Mouse (Mus musculus) lung, embryonic 14.5 days (tissue): Measurements from ENCODE around the gene Dnajc13. TPM values are rescaled to one million over a fixed set of nuclear protein-coding genes. Genes with fewer than 3 reads are reported as not detected.

Experiments
- ATAC-seq: fragments of 200-750 bp; cut with Nextera tagmentation; 2 replicates; pipeline ENCODE4 v1.8.0; 2017; ENCODE audit warnings: mild to moderate bottlenecking, moderate TSS enrichment, moderate library complexity; ENCODE audit not compliant: insufficient read depth
- DNase-seq: peaks from one replicate; pipeline ENCODE4 v3.0.0-alpha.2; 2015
- H3K27ac ChIP-seq: fragments of 300-500 bp; sonication (generic); 2 replicates; pipeline ENCODE4 v1.5.1; 2014; ENCODE audit warnings: low read depth, mild to moderate bottlenecking, moderate library complexity
- H3K27me3 ChIP-seq: fragments of 300-500 bp; sonication (generic); 2 replicates; pipeline ENCODE4 v1.6.1; 2014; ENCODE audit warnings: low read length, control low read depth; ENCODE audit not compliant: insufficient read depth
- H3K36me3 ChIP-seq: fragments of 300-500 bp; sonication (generic); 2 replicates; pipeline ENCODE4 v1.6.1; 2014; ENCODE audit warnings: control low read depth; ENCODE audit not compliant: insufficient read depth
- H3K4me1 ChIP-seq: fragments of 300-500 bp; sonication (generic); 2 replicates; pipeline ENCODE4 v1.6.1; 2014; ENCODE audit warnings: antibody characterized with exemption, control low read depth; ENCODE audit not compliant: insufficient read depth
- H3K4me2 ChIP-seq: fragments of 300-500 bp; sonication (generic); 2 replicates; pipeline ENCODE4 v1.6.1; 2014; ENCODE audit warnings: mild to moderate bottlenecking
- H3K4me3 ChIP-seq: fragments of 300-500 bp; sonication (generic); 2 replicates; pipeline ENCODE4 v1.5.1; 2014; ENCODE audit warnings: low read depth, low read length
- H3K9ac ChIP-seq: fragments of 300-500 bp; sonication (generic); 2 replicates; pipeline ENCODE4 v1.6.1; 2014
- H3K9me3 ChIP-seq: fragments of 300-500 bp; sonication (generic); 2 replicates; pipeline ENCODE4 v1.6.1; 2016; ENCODE audit warnings: low read depth, low read length, control low read depth
- CTCF ChIP-seq: IDR thresholded peaks from 2 replicates; pipeline ENCODE4 v1.5.1; 2016; ENCODE audit warnings: antibody characterized with exemption, low read depth
- WGBS: fragments of 180-500 bp; shearing (Covaris S2); extraction: QIAGEN DNeasy Blood & Tissue Kit; methylation state at CpG from one replicate; pipeline ENCODE4 v1.1.7; 2014; 5-methylcytosine and 5-hydroxymethylcytosine counted together
- polyA plus RNA-seq: library from polyadenylated mRNA; unstranded; fragments of >200 nt; fragmentation: Nextera tagmentation; extraction: Ambion mirVana; gene quantifications from 2 replicates; pipeline ENCODE4 v1.2.1, GENCODE M21; 2014

The Dnajc13 gene
- polyA plus RNA-seq, 1 experiment from 2014 or later, result 25.0 TPM

DNA sequence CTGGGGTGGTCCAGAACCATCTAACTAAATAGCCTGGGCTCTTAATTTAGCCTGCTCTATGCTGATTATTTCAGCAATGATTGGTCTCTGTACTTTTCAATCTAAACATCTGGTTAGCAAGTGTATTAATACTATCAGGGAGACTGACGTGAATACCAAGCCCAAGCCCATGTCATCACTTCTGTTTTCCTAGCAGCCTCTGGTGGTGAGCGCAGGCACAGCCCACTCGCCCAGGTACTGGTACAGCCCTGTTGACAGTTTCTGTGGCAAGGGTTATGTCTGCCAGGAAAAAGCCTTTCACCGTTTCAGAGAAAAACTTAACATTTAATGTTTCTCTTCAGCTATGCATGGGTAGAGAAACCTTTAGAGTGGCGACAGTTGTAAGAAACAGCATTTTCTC lies 98.5 kb downstream of the Dnajc13 start:
- no peak overlapping the region for H3K4me3 ChIP-seq

DNA sequence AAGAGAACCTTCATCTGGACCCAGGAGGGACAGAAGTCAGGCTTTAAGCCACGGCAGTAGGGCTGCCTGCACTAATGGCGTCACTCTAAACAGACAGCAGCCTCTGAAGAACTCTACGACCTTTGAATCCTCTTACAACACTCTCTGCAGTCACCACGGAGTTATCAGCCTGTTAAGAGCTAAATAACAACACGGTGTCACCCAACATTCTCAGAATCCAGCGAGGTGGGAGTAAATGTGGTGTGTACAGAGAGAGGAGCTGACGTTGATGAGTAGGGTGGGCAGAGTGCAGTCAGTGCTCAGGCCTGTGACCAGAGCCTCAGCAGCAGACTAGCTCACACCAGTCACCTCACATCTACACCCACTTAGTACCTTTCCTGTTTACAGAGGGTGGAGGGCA lies 101.6 kb downstream of the Dnajc13 start:
- WGBS, result 71% methylated on average over 7 of the region's 7 CpGs
- DNase-seq (no peak), ATAC-seq (no peak)
- H3K27me3 ChIP-seq, result no peaks in the 10 kb centered on the region
- no peak for TF ChIP-seq CTCF
- H3K4me1 ChIP-seq, result no peaks in the 10 kb centered on the region
- H3K36me3 ChIP-seq, result peaks cover 95% of the 10 kb centered on the region
- H3K4me2 ChIP-seq, result no peak overlapping the region
- no peak overlapping the region for H3K4me3 ChIP-seq
- H3K27ac ChIP-seq, result no peak overlapping the region
- no peak overlapping the region for H3K9ac ChIP-seq
- H3K9me3 ChIP-seq, result no peaks in the 10 kb centered on the region

More for the DNA sequence above, 98.5 kb downstream of the Dnajc13 start:
- no peaks in the 10 kb centered on the region for H3K27me3 ChIP-seq
- peak; percentile 18; the same call in 1 of the 2 replicates for TF ChIP-seq CTCF
- peaks cover 85% of the 10 kb centered on the region for H3K36me3 ChIP-seq
- no peaks in the 10 kb centered on the region for H3K9me3 ChIP-seq
- no peak for DNase-seq
- H3K27ac ChIP-seq, result no peak overlapping the region
- H3K4me2 ChIP-seq, result no peak overlapping the region
- ATAC-seq, result no peak
- H3K4me1 ChIP-seq, result no peaks in the 10 kb centered on the region
- 85% methylated on average over 5 of the region's 5 CpGs for WGBS
- H3K9ac ChIP-seq, result no peak overlapping the region

DNA sequence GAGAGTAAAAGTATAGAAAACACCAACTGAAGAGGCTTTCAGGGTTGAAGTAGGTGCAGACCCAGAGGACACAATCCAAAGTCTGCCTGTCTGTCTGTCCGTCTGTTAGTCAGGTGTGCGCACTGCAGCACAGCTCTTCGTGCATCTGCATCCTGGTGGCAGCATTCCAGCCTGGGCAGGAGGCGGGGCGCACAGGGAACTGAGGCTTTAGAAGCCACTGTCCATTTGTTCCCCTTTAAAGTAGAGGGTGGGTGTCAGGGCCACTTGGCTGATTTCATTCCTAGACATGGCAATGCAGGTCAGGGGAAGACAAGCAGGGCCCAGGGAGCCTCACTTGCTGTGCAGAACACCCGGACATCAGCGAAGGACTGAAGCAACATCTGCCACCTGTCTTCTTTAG lies 105.4 kb downstream of the Dnajc13 start:
- Histone ChIP-seq H3K9ac (no peak overlapping the region), H3K36me3 (peaks cover 94% of the 10 kb centered on the region), H3K27ac (no peak overlapping the region), H3K27me3 (no peaks in the 10 kb centered on the region), H3K9me3 (no peaks in the 10 kb centered on the region), H3K4me1 (no peaks in the 10 kb centered on the region), H3K4me3 (no peak overlapping the region), H3K4me2 (no peak overlapping the region)
- 93% methylated on average over 7 of the region's 7 CpGs for WGBS
- DNase-seq (no peak), ATAC-seq (no peak)
- TF ChIP-seq CTCF, result no peak

DNA sequence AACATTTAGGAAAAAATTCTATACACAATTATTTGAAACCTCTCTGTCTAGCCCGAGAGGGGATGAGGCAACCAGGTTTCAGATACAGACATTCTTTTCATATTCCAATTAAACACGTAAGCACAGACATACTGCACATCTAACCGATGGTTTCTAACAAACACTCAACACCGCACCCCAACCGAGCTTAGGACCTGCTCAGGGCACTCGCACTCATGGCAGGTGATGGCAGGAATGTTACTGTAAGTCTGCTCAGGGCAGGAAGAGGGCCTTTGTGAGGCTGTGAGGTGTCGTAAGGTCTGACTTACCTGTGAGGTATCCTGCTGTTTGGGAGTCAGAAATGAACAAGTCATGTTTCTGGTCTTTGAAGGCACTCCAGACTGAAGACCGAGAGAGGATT lies 106.2 kb downstream of the Dnajc13 start:
- H3K9ac ChIP-seq, result no peak overlapping the region
- peaks cover 94% of the 10 kb centered on the region for H3K36me3 ChIP-seq
- H3K27me3 ChIP-seq, result no peaks in the 10 kb centered on the region
- H3K4me2 ChIP-seq, result no peak overlapping the region
- TF ChIP-seq CTCF, result no peak
- whole genome bisulfite sequencing, result 95% methylated on average over 8 of the region's 8 CpGs
- H3K9me3 ChIP-seq, result no peaks in the 10 kb centered on the region
- no peaks in the 10 kb centered on the region for H3K4me1 ChIP-seq
- H3K27ac ChIP-seq, result no peak overlapping the region
- ATAC-seq, result no peak
- no peak overlapping the region for H3K4me3 ChIP-seq
- DNase-seq, result no peak

DNA sequence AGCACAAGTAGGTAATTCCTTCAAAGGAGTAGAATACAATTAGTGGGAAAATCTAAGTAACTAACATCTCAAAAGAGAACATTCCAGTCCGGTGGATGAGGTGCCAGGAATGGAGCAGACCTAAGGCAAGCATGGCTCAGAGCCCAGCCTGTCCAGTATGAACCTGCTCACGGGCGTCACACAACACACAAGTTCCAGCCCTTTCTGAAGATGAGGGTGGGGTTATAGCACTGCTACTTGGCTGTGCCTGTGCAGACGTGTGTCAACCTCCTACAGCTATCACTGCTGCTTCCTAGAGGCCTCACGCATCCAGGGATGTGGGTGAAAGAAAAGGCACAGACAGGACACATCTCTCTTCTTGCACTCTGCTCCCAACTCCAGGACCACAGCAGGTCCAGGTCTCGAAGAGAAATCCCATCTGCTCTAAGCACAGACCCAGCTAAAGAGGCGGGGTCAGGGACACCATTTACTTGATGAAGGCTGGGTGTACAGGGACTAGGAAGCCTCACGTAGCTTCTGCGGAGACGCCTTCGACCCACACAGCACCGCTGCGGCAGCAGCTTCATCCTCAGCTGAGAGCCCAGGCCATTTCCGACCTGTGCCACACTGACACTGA lies 107.5 kb downstream of the Dnajc13 start:
- no peak for TF ChIP-seq CTCF
- no peak for DNase-seq
- Histone ChIP-seq H3K27me3 (no peaks in the 10 kb centered on the region), H3K4me2 (no peak overlapping the region), H3K36me3 (peaks cover 88% of the 10 kb centered on the region), H3K4me1 (no peaks in the 10 kb centered on the region), H3K9ac (no peak overlapping the region), H3K9me3 (no peaks in the 10 kb centered on the region), H3K27ac (no peak overlapping the region), H3K4me3 (no peak overlapping the region)
- WGBS, result 91% methylated on average over 14 of the region's 14 CpGs
- ATAC-seq, result 0 out of 2 replicates have a peak, but pooled peaks have one; percentile 31

DNA sequence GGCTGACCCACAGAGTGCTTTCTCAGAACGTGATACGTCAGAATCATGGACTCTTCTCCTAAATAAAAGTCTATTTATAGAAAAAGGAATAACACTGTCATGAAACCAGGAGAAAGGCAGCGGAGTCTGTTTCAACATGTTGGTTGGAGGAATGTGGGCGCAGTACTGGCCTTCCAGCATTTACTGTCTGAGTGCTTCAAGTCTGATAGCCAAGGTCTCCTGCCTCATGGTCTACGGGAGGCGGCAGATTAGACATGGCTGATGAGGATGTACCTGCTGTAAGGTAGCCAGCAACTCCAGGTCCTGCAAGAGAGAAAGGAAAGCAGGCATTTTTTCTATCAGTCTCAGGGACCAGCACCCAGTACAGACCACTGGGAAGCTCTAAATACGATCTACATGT lies 110.6 kb downstream of the Dnajc13 start:
- no peak overlapping the region for H3K9ac ChIP-seq
- peaks cover 60% of the 10 kb centered on the region for H3K36me3 ChIP-seq
- no peaks in the 10 kb centered on the region for H3K9me3 ChIP-seq
- ATAC-seq (no peak), DNase-seq (no peak)
- no peak overlapping the region for H3K4me3 ChIP-seq
- WGBS, result 88% methylated on average over 7 of the region's 7 CpGs
- TF ChIP-seq CTCF, result no peak
- no peaks in the 10 kb centered on the region for H3K27me3 ChIP-seq
- H3K27ac ChIP-seq, result no peak overlapping the region
- no peak overlapping the region for H3K4me2 ChIP-seq
- no peaks in the 10 kb centered on the region for H3K4me1 ChIP-seq

DNA sequence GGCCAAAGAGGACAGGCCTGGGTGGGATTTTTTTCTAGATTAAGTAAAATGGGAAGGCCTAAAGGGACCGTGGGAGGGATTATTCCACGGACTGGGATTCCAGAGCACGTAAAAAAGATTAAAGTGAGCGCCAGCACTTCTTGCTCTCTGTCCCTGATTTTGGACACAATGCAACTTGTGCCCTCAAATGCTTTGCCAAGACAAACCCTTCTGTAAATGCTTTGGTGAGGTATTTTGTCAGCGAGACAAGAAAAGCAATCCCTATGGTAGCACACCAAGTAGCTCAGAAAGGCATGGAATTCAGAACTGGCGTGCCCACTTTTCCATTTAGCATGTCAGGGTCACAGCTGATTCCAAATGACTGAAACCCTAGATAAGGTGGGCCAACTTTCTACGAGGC lies 113.8 kb downstream of the Dnajc13 start:
- H3K9me3 ChIP-seq, result no peaks in the 10 kb centered on the region
- no peak overlapping the region for H3K4me2 ChIP-seq
- no peak overlapping the region for H3K27ac ChIP-seq
- H3K27me3 ChIP-seq, result no peaks in the 10 kb centered on the region
- H3K4me3 ChIP-seq, result no peak overlapping the region
- no peak overlapping the region for H3K9ac ChIP-seq
- TF ChIP-seq CTCF, result no peak
- ATAC-seq (no peak), DNase-seq (no peak)
- 89% methylated on average over 7 of the region's 7 CpGs for WGBS
- no peaks in the 10 kb centered on the region for H3K4me1 ChIP-seq
- peaks cover 29% of the 10 kb centered on the region for H3K36me3 ChIP-seq
